Mouse (Mus musculus): Measurements from ENCODE around the gene Zfp677. TPM values are rescaled to one million over a fixed set of nuclear protein-coding genes. Genes with fewer than 3 reads are reported as not detected.
A peak's percentile ranks its signal among the peaks of the same experiment; 100 is the strongest.
"Not testable (repeated sequence)": the region's sequence is repeated elsewhere in the genome, so short reads cannot be mapped to it uniquely, and the experiment has no call there.

The Zfp677 gene
- 2.0 and 2.2 TPM in 2 replicates for polyA plus RNA-seq (2015; fragmentation: Nextera tagmentation; extraction: Ambion mirVana)

DNA sequence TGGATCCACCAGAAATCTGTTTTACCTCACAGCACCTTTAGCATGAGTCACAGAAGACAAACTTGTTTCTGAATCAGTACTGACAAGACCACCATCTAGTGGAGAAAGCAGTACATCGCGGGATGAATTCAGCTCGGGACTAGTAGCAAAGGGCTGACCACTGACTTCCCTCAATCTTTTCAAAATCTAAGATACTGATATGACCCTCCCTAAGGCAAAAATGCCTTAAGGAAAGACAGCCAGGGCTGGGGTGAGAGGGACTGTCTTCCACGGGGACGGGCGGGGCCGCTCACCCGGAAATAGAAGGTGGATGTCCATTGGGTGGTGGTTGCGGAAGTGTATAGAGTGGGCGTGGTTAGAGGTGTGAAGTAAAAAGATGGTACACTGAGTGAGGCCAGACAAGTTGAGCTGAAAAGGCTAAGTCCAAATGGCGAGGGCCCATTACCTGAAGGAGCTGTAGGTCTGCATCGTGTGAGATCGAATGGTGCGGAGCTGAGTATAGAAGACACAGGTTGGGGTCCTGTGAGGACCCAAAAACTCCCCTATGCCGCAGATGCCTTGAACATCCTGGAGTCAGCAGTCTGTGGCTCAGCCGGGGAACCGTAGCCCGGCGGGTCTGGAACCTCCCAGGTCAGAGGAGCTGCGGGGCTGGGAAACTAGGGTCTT lies at the start of gene Zfp677:
TSS of gene Zfp677 (plus strand) at position 358 of the 666 bp plus-strand sequence.
- DNase-seq (ENCODE audit: low spot score) (peak; percentile 80), ATAC-seq (ENCODE audit: low FRiP score, low TSS enrichment) (peak; percentile 100)
- 5% methylated on average over 20 of the region's 20 CpGs for WGBS
- no peaks in the 10 kb centered on the region for H3K27me3 ChIP-seq (ENCODE audit: control insufficient read depth, insufficient read depth, low read length)
- no peaks in the 10 kb centered on the region for H3K9me3 ChIP-seq (ENCODE audit: control insufficient read depth, low read length)
- H3K9ac ChIP-seq (ENCODE audit: low read length) = peak within 1 kb of the TSS; percentile 64
- TF ChIP-seq CTCF (IDR thresholded peaks at IDR 0.05; ENCODE audit: low read depth) = peak; percentile 83
- no peak for TF ChIP-seq EP300 (optimal IDR thresholded peaks at IDR 0.05)
- no peak within 1 kb of the TSS; the same call in 1 of the 2 replicates for H3K27ac ChIP-seq (replicated peaks)
- peak within 1 kb of the TSS; percentile 52 for H3K4me3 ChIP-seq (ENCODE audit: low read depth, low read length)
- no peaks in the 10 kb centered on the region for H3K4me1 ChIP-seq (replicated peaks; ENCODE audit: control insufficient read depth, insufficient read depth)
- no peaks in the 10 kb centered on the region for H3K36me3 ChIP-seq (ENCODE audit: control insufficient read depth, insufficient read depth, low read length)
- H3K4me2 ChIP-seq (replicated peaks; ENCODE audit: low read depth) = peak within 1 kb of the TSS; percentile 87

DNA sequence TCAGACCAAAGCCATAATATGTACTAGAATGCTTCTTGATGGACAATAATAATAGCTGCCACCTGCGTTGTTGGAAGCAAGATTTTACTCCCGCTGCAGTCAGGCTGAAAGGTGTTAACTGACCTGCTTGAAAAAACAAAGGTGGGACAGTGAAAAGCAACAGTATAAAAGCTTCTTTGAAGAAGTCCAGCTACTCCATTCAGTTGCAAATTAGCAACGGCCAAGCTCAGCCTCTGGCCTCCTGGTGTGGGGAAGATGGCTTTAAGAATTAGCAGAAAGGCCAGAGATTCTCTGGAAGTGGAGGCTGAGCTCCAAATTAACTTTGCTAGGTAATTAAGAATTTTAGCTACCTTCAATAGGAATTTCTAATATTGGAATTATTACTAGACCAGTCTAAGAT lies 15.5 kb upstream of the Zfp677 start:
- H3K4me1 ChIP-seq (replicated peaks; ENCODE audit: control insufficient read depth, insufficient read depth); H3K9ac ChIP-seq (ENCODE audit: low read length); H3K9me3 ChIP-seq (ENCODE audit: control insufficient read depth, low read length); H3K4me3 ChIP-seq (ENCODE audit: low read depth, low read length); H3K36me3 ChIP-seq (ENCODE audit: control insufficient read depth, insufficient read depth, low read length); H3K27me3 ChIP-seq (ENCODE audit: control insufficient read depth, insufficient read depth, low read length); ATAC-seq (ENCODE audit: low FRiP score, low TSS enrichment); H3K4me2 ChIP-seq (replicated peaks; ENCODE audit: low read depth); DNase-seq (ENCODE audit: low spot score); H3K27ac ChIP-seq (replicated peaks): not testable (repeated sequence)
- 28% methylated on average over 3 of the region's 3 CpGs for WGBS

DNA sequence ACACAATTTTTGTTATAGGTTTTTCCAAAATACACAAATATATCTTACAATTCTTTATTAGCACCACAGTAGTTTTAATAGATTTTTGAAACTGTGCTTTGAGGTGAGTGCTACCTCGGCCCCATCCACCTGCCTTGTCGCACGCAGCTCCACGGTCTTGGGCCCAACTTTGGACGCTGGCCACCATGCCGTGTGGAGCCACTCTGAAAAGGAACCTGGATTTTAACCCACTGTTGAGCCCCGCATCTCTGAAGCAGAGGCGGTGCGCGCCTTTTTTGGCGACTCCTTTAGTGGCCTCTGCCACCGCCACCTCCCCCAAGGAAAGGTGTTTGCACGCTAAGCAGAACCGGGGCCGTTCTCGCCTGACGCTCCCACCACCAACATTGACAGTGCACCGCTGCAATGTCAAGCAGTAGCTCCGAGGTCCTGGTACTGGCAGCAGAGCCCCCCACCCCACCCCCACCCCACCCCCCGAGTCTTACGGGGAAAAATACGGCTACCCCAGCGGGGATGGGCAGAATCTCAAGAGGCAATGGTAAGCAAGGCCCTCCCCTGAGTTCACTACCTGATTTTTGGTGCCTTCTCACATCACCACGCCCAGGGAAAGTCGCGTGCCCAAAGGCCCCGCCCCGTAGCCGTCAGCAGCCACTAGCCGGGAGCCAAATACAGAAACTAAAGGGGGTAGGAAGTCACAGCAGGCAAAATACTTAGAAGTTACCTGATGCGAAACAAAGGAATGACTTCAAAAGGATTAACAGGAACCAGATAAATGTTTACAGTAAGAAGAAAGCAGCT lies 13.4 kb upstream of the Zfp677 start:
- no peaks in the 10 kb centered on the region for H3K27me3 ChIP-seq (ENCODE audit: control insufficient read depth, insufficient read depth, low read length)
- ATAC-seq (ENCODE audit: low FRiP score, low TSS enrichment) = no peak
- no peaks in the 10 kb centered on the region for H3K4me1 ChIP-seq (replicated peaks; ENCODE audit: control insufficient read depth, insufficient read depth)
- DNase-seq (ENCODE audit: low spot score) = peak; percentile 56
- H3K4me3 ChIP-seq (ENCODE audit: low read depth, low read length) = peak overlapping the region; percentile 36
- no peak for TF ChIP-seq EP300 (optimal IDR thresholded peaks at IDR 0.05)
- no peak for TF ChIP-seq CTCF (IDR thresholded peaks at IDR 0.05; ENCODE audit: low read depth)
- H3K9ac ChIP-seq (ENCODE audit: low read length) = peak overlapping the region; percentile 38
- H3K9me3 ChIP-seq (ENCODE audit: control insufficient read depth, low read length) = no peaks in the 10 kb centered on the region
- H3K27ac ChIP-seq (replicated peaks) = no peak overlapping the region
- no peaks in the 10 kb centered on the region for H3K36me3 ChIP-seq (ENCODE audit: control insufficient read depth, insufficient read depth, low read length)
- H3K4me2 ChIP-seq (replicated peaks; ENCODE audit: low read depth) = peak overlapping the region; percentile 65
- 6% methylated on average over 31 of the region's 31 CpGs for WGBS

DNA sequence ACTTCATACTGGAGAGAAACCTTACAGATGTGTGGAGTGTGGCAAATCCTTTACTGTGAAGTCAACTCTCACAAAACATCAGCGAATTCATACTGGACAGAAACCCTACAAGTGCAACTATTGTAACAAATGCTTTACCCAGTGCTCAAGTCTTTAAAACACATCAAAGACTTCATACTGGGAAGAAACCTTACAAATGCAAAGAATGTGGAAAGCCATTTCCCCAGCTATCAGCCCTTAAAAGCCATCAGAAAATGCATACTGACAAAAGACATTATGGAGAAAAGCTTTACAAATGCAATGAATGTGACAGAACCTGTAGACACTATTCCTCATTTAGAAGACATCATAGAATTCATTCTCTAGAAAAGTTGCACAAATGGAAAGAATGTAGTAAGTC lies 8.2 kb upstream of the Zfp677 start:
- ATAC-seq (ENCODE audit: low FRiP score, low TSS enrichment) (no peak), DNase-seq (ENCODE audit: low spot score) (no peak)
- H3K27me3 ChIP-seq (ENCODE audit: control insufficient read depth, insufficient read depth, low read length) = no peaks in the 10 kb centered on the region
- H3K4me2 ChIP-seq (replicated peaks; ENCODE audit: low read depth) = no peak overlapping the region
- no peaks in the 10 kb centered on the region for H3K36me3 ChIP-seq (ENCODE audit: control insufficient read depth, insufficient read depth, low read length)
- H3K27ac ChIP-seq (replicated peaks) = no peak overlapping the region
- H3K9me3 ChIP-seq (ENCODE audit: control insufficient read depth, low read length) = no peaks in the 10 kb centered on the region
- no peak overlapping the region for H3K4me3 ChIP-seq (ENCODE audit: low read depth, low read length)
- TF ChIP-seq CTCF (IDR thresholded peaks at IDR 0.05; ENCODE audit: low read depth) = no peak
- no peak for TF ChIP-seq EP300 (optimal IDR thresholded peaks at IDR 0.05)
- H3K9ac ChIP-seq (ENCODE audit: low read length) = no peak overlapping the region
- 58% methylated on average over 1 of the region's 1 CpGs for WGBS
- no peaks in the 10 kb centered on the region for H3K4me1 ChIP-seq (replicated peaks; ENCODE audit: control insufficient read depth, insufficient read depth)

DNA sequence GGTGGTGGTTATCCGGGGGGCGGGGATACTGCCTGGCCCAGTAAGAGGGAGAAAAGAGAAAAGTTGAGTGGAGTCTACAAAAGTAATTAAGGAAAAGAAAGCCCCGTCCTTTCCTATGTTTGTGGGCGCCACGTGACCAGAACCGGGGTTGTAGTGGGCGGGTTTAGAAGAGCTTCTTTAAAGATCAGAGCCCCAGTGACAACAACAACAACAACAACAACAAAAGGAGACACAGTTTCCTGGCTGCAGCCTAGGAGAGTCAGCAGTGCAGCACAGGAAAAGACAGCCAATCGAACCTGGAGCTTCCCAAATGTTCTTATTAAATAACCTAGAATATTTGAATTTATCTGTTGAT lies 486 bp downstream of the Zfp677 start:
- Histone ChIP-seq H3K9ac (ENCODE audit: low read length) (peak overlapping the region; percentile 64), H3K27ac (replicated peaks) (no peak overlapping the region), H3K27me3 (ENCODE audit: control insufficient read depth, insufficient read depth, low read length) (no peaks in the 10 kb centered on the region), H3K4me2 (replicated peaks; ENCODE audit: low read depth) (peak overlapping the region; percentile 87), H3K36me3 (ENCODE audit: control insufficient read depth, insufficient read depth, low read length) (no peaks in the 10 kb centered on the region), H3K4me1 (replicated peaks; ENCODE audit: control insufficient read depth, insufficient read depth) (no peaks in the 10 kb centered on the region), H3K9me3 (ENCODE audit: control insufficient read depth, low read length) (no peaks in the 10 kb centered on the region), H3K4me3 (ENCODE audit: low read depth, low read length) (peak overlapping the region; percentile 52)
- WGBS = 13% methylated on average over 8 of the region's 8 CpGs
- TF ChIP-seq CTCF (IDR thresholded peaks at IDR 0.05; ENCODE audit: low read depth) (no peak), EP300 (optimal IDR thresholded peaks at IDR 0.05) (no peak)
- DNase-seq (ENCODE audit: low spot score) (no peak), ATAC-seq (ENCODE audit: low FRiP score, low TSS enrichment) (0 out of 2 replicates have a peak, but pooled peaks have one; percentile 14)

Measured in stomach, postnatal 0 days (tissue).